Mouse (Mus musculus) liver, embryonic 12.5 days (tissue): ENCODE measurements around the gene Krt28. TPM values are rescaled to one million over a fixed set of nuclear protein-coding genes. Genes with fewer than 3 reads are reported as not detected.

Source experiments
- ATAC-seq: fragments of 200-750 bp; cut with Nextera tagmentation; 2 replicates; pipeline ENCODE4 v1.8.0; 2017; ENCODE audit warnings: moderate number of reproducible peaks, mild to moderate bottlenecking, moderate library complexity
- H3K27ac ChIP-seq: fragments of 300-500 bp; sonication (generic); 2 replicates; pipeline ENCODE4 v1.5.1; 2016; ENCODE audit warnings: mild to moderate bottlenecking
- H3K27me3 ChIP-seq: fragments of 300-500 bp; sonication (generic); replicated peaks from 2 replicates; pipeline ENCODE4 v1.6.1; 2016; ENCODE audit warnings: mild to moderate bottlenecking, moderate library complexity
- H3K36me3 ChIP-seq: fragments of 300-500 bp; sonication (generic); 2 replicates; pipeline ENCODE4 v1.6.1; 2016; ENCODE audit warnings: mild to moderate bottlenecking, moderate library complexity
- H3K4me1 ChIP-seq: fragments of 300-500 bp; sonication (generic); 2 replicates; pipeline ENCODE4 v1.6.1; 2016
- H3K4me2 ChIP-seq: fragments of 300-500 bp; sonication (generic); 2 replicates; pipeline ENCODE4 v1.6.1; 2016; ENCODE audit warnings: mild to moderate bottlenecking, moderate library complexity
- H3K4me3 ChIP-seq: fragments of 300-500 bp; sonication (generic); 2 replicates; pipeline ENCODE4 v1.5.1; 2016; ENCODE audit warnings: mild to moderate bottlenecking, moderate library complexity
- H3K9ac ChIP-seq: fragments of 300-500 bp; sonication (generic); 2 replicates; pipeline ENCODE4 v1.6.1; 2016; ENCODE audit warnings: mild to moderate bottlenecking, moderate library complexity
- H3K9me3 ChIP-seq: fragments of 300-500 bp; sonication (generic); replicated peaks from 2 replicates; pipeline ENCODE4 v1.6.1; 2016; ENCODE audit warnings: mild to moderate bottlenecking, moderate library complexity
- WGBS: fragments of 180-500 bp; shearing (Covaris S2); methylation state at CpG from one replicate; pipeline ENCODE4 v1.1.7; 2016; ENCODE audit not compliant: insufficient replicate concordance; 5-methylcytosine and 5-hydroxymethylcytosine counted together
- polyA plus RNA-seq: library from polyadenylated mRNA; unstranded; fragments of >200 nt; fragmentation: Nextera tagmentation; extraction: Ambion mirVana; gene quantifications from 2 replicates; pipeline ENCODE4 v1.2.1, GENCODE M21; 2016

The Krt28 gene
- polyA plus RNA-seq, 1 experiment from 2014 or later: 0.07 TPM

DNA sequence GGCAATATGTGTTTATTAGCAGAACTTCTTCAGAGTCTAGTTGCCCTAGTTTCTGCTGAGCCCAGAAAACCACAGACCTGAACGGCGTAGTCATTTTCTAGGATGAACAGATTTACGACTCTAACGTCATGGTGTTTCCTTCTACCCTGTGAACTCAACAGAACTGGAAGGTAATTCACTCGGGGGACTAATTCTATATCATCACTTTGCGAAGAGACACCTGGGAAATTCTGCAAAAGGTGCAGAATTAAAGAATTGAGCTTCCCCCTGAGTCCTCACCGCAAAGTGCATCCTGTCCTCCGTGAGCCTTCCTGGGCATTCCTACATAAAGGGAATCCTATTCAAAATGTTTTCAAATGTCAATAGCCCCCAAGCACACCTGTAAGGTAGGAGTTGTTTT lies 13.3 kb downstream of the Krt28 start:
- Histone ChIP-seq H3K4me3 (no peak overlapping the region), H3K27ac (no peak overlapping the region), H3K36me3 (no peaks in the 10 kb centered on the region), H3K4me2 (no peak overlapping the region), H3K4me1 (no peaks in the 10 kb centered on the region), H3K9me3 (no peaks in the 10 kb centered on the region), H3K27me3 (peaks cover 4% of the 10 kb centered on the region; the same call in 1 of the 2 replicates), H3K9ac (no peak overlapping the region)
- no peak for ATAC-seq
- 77% methylated on average over 8 of the region's 8 CpGs for WGBS

DNA sequence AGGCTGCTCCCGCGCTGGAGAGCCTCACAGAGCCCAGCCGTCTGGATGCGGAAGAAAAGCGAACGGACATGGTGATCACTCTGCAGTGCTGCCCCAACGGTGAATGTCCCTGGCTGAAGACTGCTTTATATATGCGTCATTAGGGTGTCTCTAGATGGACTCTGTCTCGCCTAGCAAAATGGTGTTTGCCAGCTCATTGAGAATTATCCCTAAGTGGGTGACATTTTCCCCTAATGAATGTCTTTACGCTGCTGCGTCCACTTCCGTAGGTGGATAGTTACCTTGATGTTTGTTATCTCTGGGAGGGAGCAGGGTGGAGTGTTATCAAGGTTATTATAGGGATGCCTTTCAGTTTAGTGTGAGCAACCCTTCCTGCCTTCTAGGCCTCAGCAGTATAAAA lies 23.7 kb downstream of the Krt28 start, which contains the start of gene Krt27:
Gene Krt27 (minus strand): TSS at position 101 of the 400 bp plus-strand sequence.
- H3K27me3 ChIP-seq: peaks cover 3% of the 10 kb centered on the region; the same call in 1 of the 2 replicates
- H3K4me3 ChIP-seq: no peak within 1 kb of the TSS
- H3K36me3 ChIP-seq: no peaks in the 10 kb centered on the region
- no peak within 1 kb of the TSS for H3K4me2 ChIP-seq
- no peaks in the 10 kb centered on the region for H3K9me3 ChIP-seq
- H3K9ac ChIP-seq: no peak within 1 kb of the TSS
- no peaks in the 10 kb centered on the region for H3K4me1 ChIP-seq
- no peak within 1 kb of the TSS for H3K27ac ChIP-seq
- ATAC-seq: no peak
- 63% methylated on average over 12 of the region's 12 CpGs for WGBS

DNA sequence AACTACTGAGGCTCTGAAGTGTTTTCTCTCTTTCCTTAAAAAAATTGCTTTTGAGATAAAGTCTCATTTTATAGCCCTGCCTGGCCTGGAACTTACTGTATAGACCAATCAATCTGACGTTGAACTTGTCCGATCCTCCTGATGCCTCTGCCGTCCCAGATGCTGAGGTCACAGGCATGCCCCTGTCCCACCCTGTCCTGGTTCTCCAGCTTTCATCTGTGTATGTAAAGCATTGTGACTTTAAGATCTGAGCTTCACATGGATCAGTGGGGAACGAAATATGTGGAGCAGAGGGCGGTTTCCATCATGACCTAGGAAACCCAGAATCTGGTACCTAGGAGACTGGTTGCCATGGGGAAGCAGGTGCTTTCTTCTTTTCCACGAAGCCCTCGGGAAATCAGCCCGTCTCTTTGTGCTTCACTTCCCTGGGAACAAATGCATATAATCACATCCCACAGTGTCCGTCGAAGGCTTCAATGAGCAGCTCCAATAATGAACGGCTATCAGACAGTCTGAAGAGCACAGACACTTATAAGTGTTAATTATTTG lies 35.3 kb downstream of the Krt28 start:
- no peaks in the 10 kb centered on the region for H3K9me3 ChIP-seq
- H3K4me2 ChIP-seq: no peak overlapping the region
- no peak overlapping the region for H3K4me3 ChIP-seq
- H3K9ac ChIP-seq: no peak overlapping the region
- H3K27ac ChIP-seq: no peak overlapping the region
- 68% methylated on average over 11 of the region's 11 CpGs for WGBS
- H3K27me3 ChIP-seq: no peaks in the 10 kb centered on the region
- ATAC-seq: no peak
- H3K4me1 ChIP-seq: no peaks in the 10 kb centered on the region
- no peaks in the 10 kb centered on the region for H3K36me3 ChIP-seq

DNA sequence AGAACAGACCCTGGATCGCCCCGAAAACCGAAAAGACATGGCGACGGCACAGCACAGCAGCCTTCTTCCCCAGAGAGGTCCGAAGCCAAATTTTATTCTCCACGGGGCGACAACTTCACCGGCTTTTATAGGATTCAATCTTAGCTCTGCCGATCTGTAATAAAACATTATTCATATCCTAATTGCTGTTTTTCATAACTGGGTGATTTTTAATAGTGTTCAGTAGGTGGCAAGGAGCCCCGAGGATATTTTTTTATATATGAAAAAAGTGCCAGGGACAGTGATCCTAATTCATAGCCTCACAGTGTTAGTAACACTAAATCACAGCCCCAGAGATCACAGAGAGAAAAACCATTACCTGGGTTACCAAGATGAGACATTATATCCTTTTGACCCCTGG lies 36.8 kb downstream of the Krt28 start, which contains the start of gene Krt26:
Gene Krt26 (minus strand): TSS at position 101 of the 400 bp plus-strand sequence.
- WGBS: 79% methylated on average over 11 of the region's 11 CpGs
- H3K36me3 ChIP-seq: no peaks in the 10 kb centered on the region
- no peaks in the 10 kb centered on the region for H3K4me1 ChIP-seq
- H3K27ac ChIP-seq: no peak within 1 kb of the TSS
- H3K9ac ChIP-seq: no peak within 1 kb of the TSS
- no peaks in the 10 kb centered on the region for H3K27me3 ChIP-seq
- no peak within 1 kb of the TSS for H3K4me2 ChIP-seq
- no peak for ATAC-seq
- H3K9me3 ChIP-seq: no peaks in the 10 kb centered on the region
- H3K4me3 ChIP-seq: no peak within 1 kb of the TSS

DNA sequence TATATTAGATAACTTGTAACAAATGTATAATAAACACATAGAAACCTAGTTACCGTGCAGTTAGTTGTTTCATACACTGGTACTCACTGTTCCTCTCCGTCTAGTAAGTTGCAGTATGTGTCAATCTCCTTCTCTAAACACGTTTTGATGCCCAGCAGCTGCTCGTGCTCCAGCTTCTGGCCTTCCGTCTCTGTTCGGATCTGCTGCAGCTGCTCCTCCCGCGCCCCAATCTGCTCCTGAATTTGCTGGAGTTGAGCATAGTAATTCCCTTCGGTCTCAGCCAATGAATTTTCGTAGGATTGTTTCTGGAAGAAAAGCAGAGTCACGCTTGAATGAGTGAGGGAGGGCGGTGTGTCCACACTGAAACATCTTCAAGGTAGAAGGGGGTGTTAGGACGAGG lies 41.3 kb downstream of the Krt28 start:
- H3K27ac ChIP-seq: no peak overlapping the region
- H3K4me2 ChIP-seq: no peak overlapping the region
- H3K4me3 ChIP-seq: no peak overlapping the region
- no peak for ATAC-seq
- H3K36me3 ChIP-seq: no peaks in the 10 kb centered on the region
- no peaks in the 10 kb centered on the region for H3K9me3 ChIP-seq
- H3K9ac ChIP-seq: no peak overlapping the region
- no peaks in the 10 kb centered on the region; the same call in 1 of the 2 replicates for H3K27me3 ChIP-seq
- no peaks in the 10 kb centered on the region for H3K4me1 ChIP-seq
- WGBS: 68% methylated on average over 13 of the region's 13 CpGs

GRCm38 (mm10) chr11:99329655-99330054 lies 45.0 kb downstream of the Krt28 start:
- Histone ChIP-seq H3K9ac (no peak overlapping the region), H3K9me3 (no peaks in the 10 kb centered on the region), H3K27me3 (no peaks in the 10 kb centered on the region; the same call in 1 of the 2 replicates), H3K4me2 (no peak overlapping the region), H3K36me3 (no peaks in the 10 kb centered on the region), H3K27ac (no peak overlapping the region), H3K4me1 (no peaks in the 10 kb centered on the region), H3K4me3 (no peak overlapping the region)
- WGBS: 52% methylated on average over 2 of the region's 2 CpGs
- no peak for ATAC-seq

DNA sequence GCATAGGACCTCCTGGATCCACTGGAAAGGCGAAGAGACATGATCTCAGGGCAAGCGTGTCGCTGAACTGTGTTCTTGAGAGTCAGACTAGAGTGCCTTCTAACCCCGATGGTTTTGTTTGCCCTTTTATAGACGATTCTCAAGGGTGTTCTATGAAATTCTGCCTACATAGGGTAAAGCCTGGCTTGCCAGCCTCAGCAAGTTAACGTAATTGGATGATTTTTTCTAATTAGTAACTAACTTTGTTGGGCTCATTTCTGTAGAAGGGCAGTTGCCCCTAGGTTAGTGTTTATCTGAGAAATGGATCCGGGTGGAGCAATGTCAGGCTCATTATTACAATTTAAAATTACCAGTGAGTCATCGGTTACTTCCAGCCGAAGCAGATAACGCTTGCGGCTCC lies 51.9 kb downstream of the Krt28 start, which contains the start of gene Krt25:
Gene Krt25 (minus strand): TSS at position 101 of the 400 bp plus-strand sequence.
- Histone ChIP-seq H3K4me2 (no peak within 1 kb of the TSS), H3K9ac (no peak within 1 kb of the TSS), H3K27me3 (no peaks in the 10 kb centered on the region), H3K9me3 (no peaks in the 10 kb centered on the region), H3K36me3 (no peaks in the 10 kb centered on the region), H3K4me1 (no peaks in the 10 kb centered on the region), H3K4me3 (no peak within 1 kb of the TSS), H3K27ac (no peak within 1 kb of the TSS)
- 80% methylated on average over 11 of the region's 11 CpGs for whole genome bisulfite sequencing
- no peak for ATAC-seq

DNA sequence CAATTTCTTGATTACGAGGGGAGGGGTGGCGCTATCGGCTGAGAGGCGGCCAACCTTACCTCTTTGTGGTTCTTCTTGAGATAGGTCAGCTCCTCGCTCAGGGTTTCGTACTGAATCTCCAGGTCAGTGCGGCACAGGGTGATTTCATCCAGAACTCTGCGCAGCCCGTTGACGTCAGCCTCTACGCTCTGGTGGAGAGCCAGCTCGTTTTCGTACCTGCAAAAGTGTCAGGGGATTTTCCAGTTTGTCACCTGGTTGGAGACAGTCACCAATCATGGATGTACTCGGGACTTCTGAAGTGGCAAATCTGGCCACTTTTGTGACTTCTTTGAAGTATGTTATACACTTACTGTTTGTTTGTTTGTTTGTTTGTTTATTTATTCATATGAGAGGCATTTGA lies 53.6 kb downstream of the Krt28 start:
- H3K9ac ChIP-seq: no peak overlapping the region
- H3K4me1 ChIP-seq: no peaks in the 10 kb centered on the region
- WGBS: 64% methylated on average over 14 of the region's 14 CpGs
- H3K9me3 ChIP-seq: no peaks in the 10 kb centered on the region
- no peak for ATAC-seq
- no peak overlapping the region for H3K4me2 ChIP-seq
- H3K4me3 ChIP-seq: no peak overlapping the region
- H3K36me3 ChIP-seq: no peaks in the 10 kb centered on the region
- H3K27ac ChIP-seq: no peak overlapping the region
- H3K27me3 ChIP-seq: no peaks in the 10 kb centered on the region

DNA sequence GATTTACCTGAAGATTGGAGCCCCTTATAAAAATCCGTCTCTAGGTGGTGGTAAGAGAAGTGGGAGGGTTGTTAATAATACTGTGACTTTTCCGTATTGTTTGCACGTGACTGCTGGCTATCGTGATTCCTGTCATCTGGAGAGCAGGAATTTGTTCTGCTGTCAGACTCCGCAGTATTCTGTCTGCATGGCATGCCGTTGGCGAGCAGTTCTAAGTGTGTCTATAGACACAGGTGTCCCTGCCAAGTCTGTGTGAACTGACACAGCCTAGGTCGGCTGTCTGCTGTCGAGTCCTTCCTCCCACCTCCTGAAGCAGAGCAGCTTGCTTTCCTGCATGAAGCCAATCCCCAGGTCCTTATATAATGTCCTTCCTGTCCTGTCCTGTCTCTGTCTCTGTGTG lies 55.6 kb downstream of the Krt28 start:
- ATAC-seq: no peak
- no peaks in the 10 kb centered on the region for H3K9me3 ChIP-seq
- H3K4me2 ChIP-seq: no peak overlapping the region
- H3K9ac ChIP-seq: no peak overlapping the region
- 0 out of 2 replicates have a peak, but pooled peaks cover 3% of the 10 kb centered on the region for H3K27me3 ChIP-seq
- H3K36me3 ChIP-seq: no peaks in the 10 kb centered on the region
- H3K4me1 ChIP-seq: no peaks in the 10 kb centered on the region
- no peak overlapping the region for H3K4me3 ChIP-seq
- no peak overlapping the region for H3K27ac ChIP-seq
- WGBS: 61% methylated on average over 9 of the region's 9 CpGs

GRCm38 (mm10) chr11:99316543-99316942 lies 58.2 kb downstream of the Krt28 start:
- 0 out of 2 replicates have a peak, but pooled peaks cover 3% of the 10 kb centered on the region for H3K27me3 ChIP-seq
- H3K27ac ChIP-seq: no peak overlapping the region
- no peak overlapping the region for H3K9ac ChIP-seq
- H3K4me3 ChIP-seq: no peak overlapping the region
- WGBS: 64% methylated on average over 8 of the region's 8 CpGs
- no peaks in the 10 kb centered on the region for H3K36me3 ChIP-seq
- no peaks in the 10 kb centered on the region for H3K9me3 ChIP-seq
- no peak for ATAC-seq
- no peaks in the 10 kb centered on the region for H3K4me1 ChIP-seq
- H3K4me2 ChIP-seq: no peak overlapping the region

Other genes with a start within 250 kb of the Krt28 start
- 0.39 and 0.44 TPM in 2 replicates for gene Ccr7, start 219.8 kb downstream of the Krt28 start, polyA plus RNA-seq
- gene Smarce1, start 143.9 kb downstream of the Krt28 start, polyA plus RNA-seq: 114 and 115 TPM in 2 replicates
- gene Krt222, start 130.8 kb downstream of the Krt28 start, polyA plus RNA-seq: 0.04 and 0.08 TPM in 2 replicates
- not detected in 2 replicates for gene Krt24, start 89.6 kb downstream of the Krt28 start, polyA plus RNA-seq
- gene Krt25, start 52.0 kb downstream of the Krt28 start, polyA plus RNA-seq: not detected in 2 replicates
- not detected in 2 replicates for gene Krt26, start 36.9 kb downstream of the Krt28 start, polyA plus RNA-seq
- not detected in 2 replicates for gene Krt27, start 23.8 kb downstream of the Krt28 start, polyA plus RNA-seq
- 5.2 and 6.1 TPM in 2 replicates for gene Krt10, start 14.5 kb upstream of the Krt28 start, polyA plus RNA-seq
- 0.06 TPM in 1 of 2 replicates, not detected in the other for gene Krt12, start 47.4 kb upstream of the Krt28 start, polyA plus RNA-seq
- gene Krt20, start 63.2 kb upstream of the Krt28 start, polyA plus RNA-seq: 23.5 and 24.6 TPM in 2 replicates
- 0.20 and 0.35 TPM in 2 replicates for gene Krt23, start 118.2 kb upstream of the Krt28 start, polyA plus RNA-seq
- gene Krt39, start 146.4 kb upstream of the Krt28 start, polyA plus RNA-seq: not detected in 2 replicates
- not detected in 2 replicates for gene Krt40, start 168.3 kb upstream of the Krt28 start, polyA plus RNA-seq
- gene Krtap3-3, start 176.0 kb upstream of the Krt28 start, polyA plus RNA-seq: not detected in 2 replicates
- not detected in 2 replicates for gene Krtap3-2, start 181.9 kb upstream of the Krt28 start, polyA plus RNA-seq
- not detected in 2 replicates for gene Gm11939, start 184.6 kb upstream of the Krt28 start, polyA plus RNA-seq
- gene Krtap3-1, start 191.7 kb upstream of the Krt28 start, polyA plus RNA-seq: not detected in 2 replicates
- gene Krtap1-5, start 206.1 kb upstream of the Krt28 start, polyA plus RNA-seq: not detected in 2 replicates
- gene Krtap1-4, start 208.8 kb upstream of the Krt28 start, polyA plus RNA-seq: not detected in 2 replicates
- not detected in 2 replicates for gene Krtap1-3, start 216.4 kb upstream of the Krt28 start, polyA plus RNA-seq
- not detected in 2 replicates for gene Krtap9-3, start 223.2 kb upstream of the Krt28 start, polyA plus RNA-seq
- gene Gm11938, start 228.4 kb upstream of the Krt28 start, polyA plus RNA-seq: not detected in 2 replicates
- gene Gm11937, start 235.3 kb upstream of the Krt28 start, polyA plus RNA-seq: not detected in 2 replicates
- gene Krtap2-4, start 239.9 kb upstream of the Krt28 start, polyA plus RNA-seq: not detected in 2 replicates
- gene Gm11562, start 245.5 kb upstream of the Krt28 start, polyA plus RNA-seq: not detected in 2 replicates